Mouse (Mus musculus): ENCODE measurements around the gene Gm9964.

Gm9964 gene

DNA sequence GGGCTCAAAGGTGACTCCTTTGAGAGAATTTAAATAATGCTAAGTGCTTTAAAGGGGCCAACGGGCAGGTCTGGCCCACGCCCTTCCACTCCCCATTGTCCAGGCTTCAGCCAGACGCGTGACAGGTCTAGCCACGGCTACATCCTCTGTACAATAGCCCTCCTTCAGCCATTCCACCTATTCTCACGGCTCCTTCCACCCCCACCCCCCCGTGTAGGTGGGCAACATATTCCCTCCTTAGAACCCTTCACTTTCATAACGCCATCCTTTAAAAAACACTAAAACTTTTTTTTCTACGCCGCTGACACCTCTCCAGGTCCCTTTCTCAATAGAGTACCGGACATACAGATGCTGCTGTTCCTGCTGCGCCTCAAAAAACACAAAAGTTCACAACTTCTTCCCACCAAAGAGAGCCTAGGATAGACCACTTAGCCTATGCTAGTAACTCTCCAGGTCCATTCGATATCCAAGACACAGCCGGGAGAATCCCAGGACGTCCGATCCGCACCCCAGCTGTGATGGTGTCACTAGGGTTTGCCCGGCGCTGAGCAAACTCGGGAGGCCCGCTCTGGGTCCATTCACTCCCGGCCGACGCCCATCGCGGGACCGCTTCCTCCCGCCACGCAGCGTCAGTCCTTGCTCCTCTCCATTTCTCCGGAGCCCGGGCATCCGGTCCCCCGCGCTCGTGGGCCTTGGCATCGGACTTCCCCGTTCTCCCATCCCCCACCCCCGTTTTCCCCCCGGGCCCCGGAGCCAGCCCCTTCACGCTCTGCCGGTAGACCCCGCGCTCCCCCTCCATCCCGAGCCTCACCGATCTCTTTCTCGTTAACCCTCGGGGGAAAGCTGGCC, 42.9 kb downstream of the Gm9964 start:
- peak; percentile 45 for DNase-seq

DNA sequence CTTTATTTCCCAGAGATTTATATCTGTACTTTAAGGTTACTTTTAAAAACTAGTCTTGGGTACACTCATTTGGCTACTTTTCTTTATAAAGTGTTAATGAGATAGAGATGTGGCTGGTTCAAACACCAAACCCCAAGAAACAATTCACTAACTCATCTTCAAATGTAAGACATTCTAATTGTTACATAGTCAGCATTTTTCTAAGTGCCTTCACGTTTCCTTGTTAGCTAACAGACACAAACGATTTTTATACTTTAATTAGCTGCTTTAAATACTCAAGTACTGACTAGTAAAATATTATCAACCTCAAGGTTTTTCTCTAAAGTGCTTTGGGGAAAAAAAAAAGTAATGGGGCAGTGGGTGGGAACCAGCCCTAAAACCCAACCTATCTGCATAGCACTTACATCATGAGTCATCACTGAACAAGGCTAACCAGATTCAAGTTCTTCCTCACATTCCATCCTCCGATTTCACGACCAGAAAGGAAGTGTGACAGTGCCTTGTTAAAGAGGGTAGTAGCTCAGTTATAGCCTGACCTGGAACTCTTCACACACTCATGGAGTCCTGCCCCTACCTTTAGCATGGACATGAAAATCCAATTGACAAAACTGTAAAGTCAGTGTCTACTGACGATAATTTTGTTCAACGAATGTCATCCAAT, 43.7 kb downstream of the Gm9964 start:
- DNase-seq = no peak

Data from kidney, adult 11 months (tissue).